Mouse (Mus musculus) retina, postnatal 7 days (tissue): Measurements from ENCODE around the gene Vwa2.

ENCODE experiments used
- DNase-seq: peaks from one replicate; pipeline ENCODE4 v3.0.0-alpha.2; 2012; ENCODE audit warnings: low read depth, low spot score

The Vwa2 gene

DNA sequence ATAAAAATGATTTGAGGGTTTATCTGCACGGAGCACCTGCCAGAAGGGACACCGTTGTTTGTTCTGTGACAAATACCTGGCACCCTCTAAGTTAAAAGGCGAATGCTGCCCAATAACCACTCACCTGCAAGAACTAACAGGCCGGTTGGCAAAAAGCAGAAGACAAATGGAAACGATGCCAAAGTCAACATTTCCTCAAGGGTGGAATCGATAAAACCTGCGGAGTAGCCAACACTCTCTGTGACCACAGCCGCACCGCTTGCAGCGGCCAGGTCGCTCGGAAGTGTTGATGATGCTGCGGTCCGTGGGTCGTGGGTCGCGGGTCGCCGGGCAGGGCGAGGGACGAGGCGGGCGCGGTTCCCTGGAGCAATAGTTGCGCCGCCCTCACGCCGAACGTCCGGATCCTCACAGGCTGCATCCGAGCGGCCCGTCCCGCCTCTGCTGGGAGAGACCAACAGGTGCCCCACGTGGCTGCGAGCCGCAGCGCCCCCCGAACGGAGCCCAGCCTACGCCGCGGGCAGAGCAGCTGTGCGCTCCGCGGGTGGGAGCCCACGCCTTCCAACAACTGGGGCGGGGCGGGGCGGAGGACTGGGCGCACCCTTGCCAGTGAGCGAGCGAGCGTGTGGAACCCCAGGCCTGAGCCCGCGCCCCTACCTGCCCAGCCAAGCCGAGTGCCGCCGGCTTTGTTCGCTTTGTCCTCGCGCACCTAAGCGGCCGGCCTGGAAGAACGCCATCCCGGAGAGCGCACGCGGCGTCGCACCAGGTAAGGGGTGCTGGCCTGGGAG, at the start of gene Vwa2:
Vwa2 (plus strand) TSS at position 434 of the 785 bp plus-strand sequence.
- peak; percentile 14 for DNase-seq

DNA sequence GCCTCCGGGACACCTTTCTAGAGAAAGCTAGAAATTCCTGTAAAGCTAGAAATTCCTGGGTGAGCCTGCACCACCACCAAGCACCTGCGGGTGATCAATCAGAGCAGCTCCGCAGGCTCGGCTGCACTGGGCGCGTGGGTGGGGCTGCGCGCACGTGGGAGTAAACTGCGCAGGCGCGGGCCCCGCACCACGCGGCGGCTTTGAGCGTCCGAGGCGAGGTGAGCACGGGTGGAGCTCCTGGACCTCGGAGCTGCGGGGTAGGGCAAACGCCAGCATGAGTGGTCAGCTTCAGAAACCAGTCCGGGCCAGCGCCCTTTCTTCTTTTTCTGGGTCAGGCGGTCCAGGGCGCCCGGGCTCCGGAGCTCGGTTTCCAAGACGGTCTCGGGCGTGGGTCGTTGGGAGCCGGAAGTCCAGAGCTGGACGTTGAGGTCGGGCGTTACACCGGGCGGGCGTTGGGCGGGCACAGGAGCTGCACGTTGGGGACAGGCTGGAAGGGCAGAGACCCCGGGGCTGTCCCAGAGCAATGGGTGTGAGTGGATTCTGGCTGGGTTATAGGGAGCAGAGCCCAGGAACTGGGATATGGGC, 47.9 kb upstream of the Vwa2 start, which contains the start of gene Tdrd1:
Tdrd1 (plus strand) TSS at position 163 of the 585 bp plus-strand sequence.
- no peak for DNase-seq

DNA sequence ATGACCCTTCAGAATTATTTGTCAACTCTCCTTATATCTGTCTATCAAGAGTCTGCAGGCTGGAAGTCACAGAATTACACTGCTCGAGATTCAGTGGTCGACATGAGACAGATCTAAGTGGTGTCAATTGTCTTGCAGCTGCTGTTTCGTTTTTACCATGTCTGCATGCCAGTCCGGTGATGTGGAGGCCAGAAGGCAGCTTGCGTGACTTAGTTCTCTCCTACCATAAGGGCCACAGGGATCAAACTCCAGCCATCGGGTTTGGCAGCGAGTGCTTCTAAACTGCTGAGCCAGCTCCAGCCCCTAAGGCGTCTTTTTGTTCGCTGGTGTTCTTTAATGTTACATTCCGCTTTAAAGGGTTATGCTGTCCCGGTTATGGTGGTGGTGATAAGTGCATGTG, 45.7 kb upstream of the Vwa2 start:
- no peak for DNase-seq

DNA sequence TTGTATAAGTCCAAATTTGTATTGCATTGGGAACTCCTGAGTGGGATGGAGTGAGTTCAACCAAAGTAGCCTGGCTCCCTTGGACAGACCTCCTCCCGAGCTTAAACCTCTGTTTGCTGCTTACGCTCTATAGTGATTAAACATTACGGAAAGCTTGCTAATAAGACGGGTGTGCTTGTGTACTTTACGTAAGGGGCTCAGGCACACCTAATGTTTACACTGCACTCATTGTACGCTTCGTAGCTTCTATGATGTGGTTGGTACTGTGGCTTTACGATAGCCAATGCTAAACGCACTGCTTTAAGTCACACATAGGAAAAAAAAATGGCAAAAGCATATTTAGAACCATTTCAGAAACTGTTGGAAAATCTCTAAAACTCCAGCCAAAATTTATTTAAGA, 44.8 kb upstream of the Vwa2 start:
- DNase-seq: no peak

DNA sequence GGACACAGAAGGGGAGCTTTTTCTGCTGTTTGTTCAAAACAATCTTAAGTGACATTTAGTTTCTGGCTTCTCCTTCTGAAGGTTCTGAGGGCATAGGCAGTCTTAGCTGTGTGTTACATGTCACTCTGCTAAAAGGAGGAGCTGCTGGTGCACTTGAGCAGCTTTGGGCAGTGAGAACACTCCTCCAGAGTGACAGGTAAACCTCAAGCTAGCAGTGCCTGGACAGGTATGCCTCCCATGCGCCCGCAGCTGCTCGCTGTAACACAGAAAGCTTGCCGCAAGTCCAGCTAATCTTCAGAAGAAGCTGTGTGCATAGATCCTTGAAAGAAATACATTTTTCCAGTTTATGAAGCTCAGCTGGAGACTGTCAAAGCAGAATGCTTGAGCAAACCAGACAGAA, 43.9 kb upstream of the Vwa2 start:
- no peak for DNase-seq

DNA sequence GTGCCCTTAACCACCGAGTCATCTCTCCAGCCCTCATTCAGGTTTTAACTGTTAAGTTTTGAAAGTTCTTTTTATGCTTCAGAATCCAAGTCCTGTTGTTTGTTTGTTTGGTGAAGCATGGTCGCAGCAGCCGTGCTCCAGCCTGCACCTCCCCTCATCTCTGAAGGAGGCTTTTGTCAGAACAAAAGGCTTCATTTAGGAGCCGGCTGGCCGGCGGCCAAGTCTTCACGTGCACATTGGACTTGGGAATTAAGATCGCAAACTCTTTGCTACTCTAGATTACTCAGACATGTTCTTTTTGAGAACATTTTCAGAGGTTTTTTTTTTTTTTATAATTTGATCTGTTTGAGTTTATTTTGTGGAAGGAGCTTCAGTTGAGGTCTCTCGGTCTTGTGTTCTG, 38.7 kb upstream of the Vwa2 start:
- DNase-seq: no peak

DNA sequence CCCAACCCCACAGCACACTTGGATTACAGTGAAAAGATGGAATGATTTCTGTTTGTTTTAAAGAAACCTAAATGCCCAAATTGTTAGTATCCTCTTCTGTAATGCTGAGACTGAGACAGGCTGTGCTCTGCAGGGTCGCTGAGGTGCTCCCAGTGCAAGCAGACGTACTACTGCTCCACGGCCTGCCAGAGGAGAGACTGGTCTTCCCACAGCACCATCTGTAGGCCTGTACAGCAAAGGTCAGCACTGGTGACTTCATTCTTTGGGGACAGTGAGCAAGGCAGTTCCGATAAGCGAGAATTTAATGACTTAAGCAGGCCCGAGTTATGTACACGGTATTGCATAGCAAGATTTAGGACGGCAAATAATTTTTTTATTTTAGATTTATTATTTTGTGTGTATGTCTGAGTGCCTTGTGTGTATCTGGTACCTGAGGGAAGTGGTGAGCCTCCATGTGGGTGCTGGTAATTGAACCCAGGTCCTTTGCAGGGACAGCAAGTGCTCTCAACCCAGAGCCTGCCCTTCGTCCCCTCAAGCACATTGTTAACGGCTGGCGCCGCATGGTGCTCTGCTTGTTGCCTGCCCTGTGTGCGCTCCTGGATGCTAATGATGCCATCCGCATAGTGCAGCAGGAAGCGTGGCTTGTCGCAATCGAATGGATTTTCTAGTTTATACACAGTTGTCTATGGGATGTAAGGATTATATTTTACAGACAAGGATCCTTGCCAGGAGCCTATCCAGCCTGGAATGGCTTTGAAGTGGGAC, 34.9 kb upstream of the Vwa2 start:
- no peak for DNase-seq

DNA sequence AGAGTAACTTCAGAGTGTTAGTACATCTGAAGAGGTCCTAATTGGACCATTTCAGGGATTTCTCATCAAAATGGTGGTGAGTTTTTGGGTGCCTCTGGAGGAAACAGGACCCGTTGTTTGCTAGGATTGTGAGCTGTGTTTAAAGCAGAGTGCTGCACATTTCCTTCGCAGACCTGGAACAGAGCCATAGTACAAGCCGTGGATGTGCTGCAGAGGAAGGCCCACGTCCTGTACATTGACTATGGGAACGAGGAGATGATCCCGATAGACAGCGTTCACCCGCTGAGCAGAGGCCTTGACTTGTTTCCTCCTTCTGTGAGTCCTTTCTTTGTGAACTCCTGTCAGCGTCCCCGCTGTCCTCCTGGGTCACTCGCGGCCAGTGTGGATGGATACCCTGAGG, 31.1 kb upstream of the Vwa2 start:
- no peak for DNase-seq

DNA sequence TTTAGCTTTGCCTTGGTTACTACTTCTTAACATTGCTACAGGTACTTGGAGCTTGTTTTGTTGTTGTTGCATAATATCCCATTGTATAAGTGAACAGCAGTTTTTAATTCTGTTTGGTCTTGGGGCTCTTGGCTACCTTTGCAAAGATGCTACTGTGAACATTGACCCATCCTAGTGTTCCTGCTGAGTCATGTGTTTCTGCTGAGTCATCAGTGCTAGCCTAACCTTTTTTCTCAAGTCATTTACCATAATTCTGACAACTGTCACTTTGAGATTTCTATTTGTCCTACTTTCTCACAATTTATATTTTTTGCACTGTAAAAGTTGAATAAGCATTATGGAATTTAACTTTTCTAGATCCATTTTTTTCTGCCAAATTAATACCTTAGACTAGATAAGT, 21.5 kb upstream of the Vwa2 start:
- no peak for DNase-seq

DNA sequence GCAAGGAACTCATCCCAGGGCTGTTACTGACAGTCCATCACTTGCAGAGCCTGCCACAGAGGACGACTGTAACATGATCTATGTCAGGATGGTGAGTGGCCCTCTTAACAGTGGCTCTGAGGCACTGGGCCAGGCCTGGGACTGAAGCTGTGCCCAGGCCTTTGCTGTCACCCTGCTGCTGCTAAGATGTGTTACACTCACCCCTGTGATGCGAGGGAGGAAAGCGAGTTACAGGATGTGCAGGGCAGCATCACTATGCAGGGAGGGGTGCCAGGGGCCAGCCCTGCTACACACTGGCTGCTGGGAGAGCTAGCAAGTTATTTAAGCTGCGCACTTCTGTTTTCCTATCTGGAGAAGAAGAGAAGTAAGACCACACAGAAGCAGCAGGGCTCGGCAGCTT, 17.6 kb upstream of the Vwa2 start:
- DNase-seq: no peak

DNA sequence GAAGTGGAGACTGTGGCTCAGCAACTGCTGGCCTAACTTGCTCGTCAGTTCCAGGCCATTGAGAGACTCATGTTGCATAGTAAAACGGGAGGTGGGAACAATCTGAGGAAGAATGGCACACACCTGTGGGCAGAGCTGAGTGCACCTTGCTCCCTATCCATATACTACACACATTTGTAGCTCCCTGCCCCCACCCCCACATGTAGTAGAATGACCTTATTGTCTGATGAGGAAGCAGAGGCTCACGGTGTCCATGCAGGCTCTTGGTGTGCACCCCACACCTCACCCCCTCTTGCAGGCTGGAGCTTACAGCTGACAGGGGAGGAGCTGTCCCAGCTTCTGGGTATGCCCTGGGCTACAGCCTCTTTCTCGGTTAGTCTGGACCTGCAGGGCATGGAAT, 6.3 kb upstream of the Vwa2 start:
- DNase-seq: no peak

DNA sequence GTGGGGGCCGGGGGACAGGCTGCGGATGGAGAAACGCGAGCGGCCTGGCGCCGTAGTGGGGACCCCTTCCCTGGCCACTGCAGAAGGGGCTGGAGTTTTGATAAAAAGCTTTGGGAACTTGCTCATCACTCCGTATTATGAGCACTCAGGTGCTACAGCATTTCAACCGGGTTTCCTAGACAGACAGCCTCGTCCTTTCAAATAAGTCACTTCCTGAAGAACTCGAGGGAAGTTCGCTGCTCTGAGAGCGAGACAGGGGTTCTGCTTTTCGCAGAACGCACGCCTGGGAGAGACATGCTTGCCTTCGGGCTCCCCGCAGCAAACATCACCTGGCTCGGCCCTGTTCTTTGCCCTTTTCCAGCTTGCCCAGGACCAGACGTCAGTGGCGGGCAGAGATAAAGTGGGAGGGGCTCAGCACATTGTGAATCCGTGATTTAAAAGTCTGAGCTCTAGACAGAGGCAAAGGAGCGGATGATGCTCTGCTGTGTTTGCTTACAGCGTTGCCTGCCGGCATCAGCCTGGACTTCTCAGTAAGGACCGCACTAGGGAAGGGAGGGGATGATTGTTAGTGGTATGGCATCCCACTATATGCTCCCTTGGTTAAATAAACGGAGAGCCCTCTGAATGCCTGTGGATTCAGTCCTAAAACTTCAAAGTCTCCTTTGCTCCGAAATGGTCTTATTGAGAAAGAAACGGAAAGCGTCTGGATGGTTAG, 709 bp downstream of the Vwa2 start:
- no peak for DNase-seq

DNA sequence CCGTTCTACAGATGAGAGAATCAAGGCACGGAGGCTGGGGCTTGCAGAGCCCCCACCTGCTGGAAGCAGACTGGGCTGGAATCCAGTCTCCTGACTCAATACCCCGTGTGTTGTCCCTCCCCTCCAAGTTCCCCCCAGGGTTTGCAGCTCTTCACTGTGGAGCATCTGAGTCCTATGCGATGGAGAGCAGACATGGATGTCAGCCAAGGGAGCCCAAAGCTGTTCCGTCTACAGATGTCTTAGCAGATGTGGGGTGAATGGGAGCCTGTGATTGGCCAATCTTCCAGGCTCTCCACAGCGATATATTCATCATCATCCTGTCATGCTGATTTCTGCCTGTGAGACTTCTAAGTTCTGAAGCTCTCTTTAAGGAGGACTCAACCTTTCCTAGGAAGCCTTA, 3.3 kb downstream of the Vwa2 start:
- DNase-seq: no peak

DNA sequence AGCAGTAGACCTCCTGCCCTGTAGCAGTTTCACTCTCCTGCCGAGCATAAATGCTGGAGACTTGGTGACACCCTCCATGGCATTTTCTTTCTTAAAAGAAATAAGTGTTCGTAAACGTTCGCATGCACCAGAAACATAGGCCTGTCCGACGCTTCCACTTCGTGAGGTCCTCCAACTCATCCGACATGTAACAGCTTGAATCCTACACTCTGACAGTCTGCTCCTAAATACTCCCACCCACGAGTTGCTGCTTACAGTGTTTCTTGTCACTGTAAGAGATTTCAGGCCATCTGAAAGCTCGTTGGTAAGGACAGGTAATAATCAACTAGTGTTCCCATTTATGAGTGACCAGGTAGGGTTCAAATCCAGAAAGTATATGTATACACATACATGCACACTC, 13.8 kb downstream of the Vwa2 start:
- DNase-seq: no peak

DNA sequence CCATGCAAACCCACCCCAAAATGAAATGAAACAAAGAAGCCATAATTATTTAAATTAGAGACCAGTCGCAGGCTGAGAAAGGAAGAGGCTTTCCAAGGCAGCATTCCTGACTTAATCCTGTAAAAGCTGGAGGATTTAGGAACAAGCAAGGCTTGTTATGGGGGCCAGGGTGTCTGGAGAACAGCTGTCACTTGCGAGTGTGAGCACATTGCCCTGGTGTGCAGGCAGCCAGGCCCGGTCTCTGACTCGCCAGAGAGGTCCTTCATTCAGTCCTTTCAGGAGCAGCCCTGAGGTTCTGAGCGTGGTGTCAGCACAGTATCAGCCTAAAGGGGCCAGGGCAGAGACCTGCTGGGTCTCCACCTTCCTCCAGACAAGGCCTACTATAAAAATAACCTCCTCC, 14.6 kb downstream of the Vwa2 start:
- peak; percentile 24 for DNase-seq

DNA sequence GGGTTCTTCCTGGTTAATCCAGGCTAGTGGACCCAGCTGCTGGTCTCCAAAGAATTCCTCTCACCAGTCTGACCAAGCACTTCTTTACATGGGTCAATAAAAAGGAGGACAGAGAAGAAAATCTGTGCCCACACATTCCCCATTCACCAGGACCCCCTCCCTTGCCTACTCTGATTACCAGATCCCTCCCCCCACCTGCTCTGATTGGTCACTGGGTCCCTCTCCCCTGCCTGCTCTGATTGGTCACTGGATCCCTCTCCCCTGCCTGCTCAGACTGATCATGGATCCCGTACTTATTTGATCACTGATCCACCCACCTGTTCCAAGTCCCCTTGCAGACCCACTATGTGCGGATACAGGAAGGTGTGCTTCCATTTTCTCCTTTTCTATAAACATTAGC, 17.4 kb downstream of the Vwa2 start:
- no peak for DNase-seq

DNA sequence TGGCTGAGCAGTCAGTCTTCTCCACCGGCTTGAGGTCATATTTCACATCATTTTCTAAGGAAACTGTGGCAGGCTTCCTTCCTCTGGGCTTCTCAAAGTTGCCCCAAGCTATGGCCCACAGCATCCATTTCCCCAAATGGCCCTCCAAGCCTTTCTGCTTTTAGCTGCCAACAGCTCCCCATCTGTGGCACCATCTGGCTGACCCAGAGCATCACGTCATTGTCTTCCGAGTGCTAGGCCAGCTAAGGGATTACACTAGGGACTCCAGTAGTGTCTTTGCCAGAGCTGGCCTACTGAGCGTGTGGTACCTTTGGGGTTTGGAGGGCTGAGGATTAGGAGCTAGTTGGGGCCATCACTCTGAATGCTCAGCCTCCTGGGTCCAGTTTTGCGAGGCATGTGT, 18.5 kb downstream of the Vwa2 start:
- no peak for DNase-seq

DNA sequence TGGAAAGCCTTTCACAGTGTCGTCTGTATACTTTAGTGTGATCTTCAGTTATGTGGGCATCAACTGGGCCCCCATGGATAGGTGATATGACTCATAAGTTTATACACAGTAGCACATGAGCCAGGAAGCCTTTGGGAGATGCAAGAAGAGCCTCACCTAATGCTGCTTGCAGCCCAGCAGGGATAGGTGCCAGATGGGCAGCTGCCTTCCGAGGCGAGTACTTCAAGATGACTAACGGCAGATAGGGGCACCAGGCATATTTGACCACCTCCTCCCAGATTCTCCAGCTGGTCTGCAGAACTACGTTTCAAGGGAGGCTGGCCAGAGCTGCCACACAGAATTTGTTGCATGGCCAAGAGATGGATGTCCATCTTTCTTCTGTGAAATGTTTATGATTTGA, 19.3 kb downstream of the Vwa2 start:
- no peak for DNase-seq

DNA sequence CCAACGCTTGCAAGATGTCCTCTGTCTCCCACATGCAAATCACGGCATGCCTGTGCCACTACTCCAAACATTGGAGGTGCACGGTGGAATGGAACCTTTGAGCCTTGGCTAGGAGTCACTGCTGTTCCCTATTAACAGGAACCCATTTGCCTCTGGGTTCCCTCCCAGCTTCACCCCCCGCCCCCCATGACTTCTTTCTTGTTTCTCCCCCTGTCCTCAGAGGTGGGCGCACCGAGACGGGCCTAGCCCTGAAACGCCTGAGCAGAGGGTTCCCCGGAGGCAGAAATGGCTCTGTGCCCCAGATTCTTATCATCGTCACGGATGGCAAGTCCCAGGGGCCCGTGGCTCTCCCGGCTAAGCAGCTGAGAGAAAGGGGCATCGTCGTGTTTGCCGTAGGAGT, 23.6 kb downstream of the Vwa2 start:
- no peak for DNase-seq

DNA sequence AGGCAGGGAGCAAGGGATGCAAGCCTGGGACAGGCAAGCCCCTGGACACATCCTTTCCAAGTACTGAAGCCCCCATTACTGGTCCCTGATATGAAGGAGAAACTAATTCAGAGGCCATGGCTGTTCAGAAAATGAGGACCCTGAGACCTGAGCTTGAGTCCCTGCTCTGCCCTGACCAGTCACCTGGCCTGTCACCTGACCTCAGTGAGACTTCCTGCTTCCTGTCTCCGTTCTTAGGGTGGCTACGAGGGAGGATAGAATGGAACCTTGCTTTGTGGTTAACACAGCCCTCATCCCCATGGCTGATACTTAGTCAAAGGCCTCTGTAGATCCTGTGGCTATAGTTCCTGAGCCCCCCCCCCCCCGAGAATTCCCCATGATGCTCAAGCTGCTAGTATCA, 30.0 kb downstream of the Vwa2 start:
- no peak for DNase-seq

DNA sequence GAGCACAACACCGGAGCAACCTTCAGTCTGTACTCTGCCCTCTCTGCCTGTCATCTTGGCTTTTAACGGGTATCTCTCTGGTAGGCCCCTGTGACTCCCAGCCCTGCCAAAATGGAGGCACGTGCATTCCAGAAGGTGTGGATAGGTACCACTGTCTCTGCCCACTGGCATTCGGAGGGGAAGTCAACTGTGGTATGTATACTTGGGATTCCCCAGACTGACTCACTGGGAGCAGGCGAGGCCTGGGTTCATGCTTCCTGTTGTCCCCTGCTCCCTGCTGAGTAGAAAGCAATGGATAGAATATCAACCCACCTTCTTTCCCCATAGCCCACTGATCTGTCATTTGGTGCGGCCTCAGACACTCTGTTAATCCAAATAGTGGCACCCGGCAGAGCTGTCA, 31.3 kb downstream of the Vwa2 start:
- DNase-seq: no peak

DNA sequence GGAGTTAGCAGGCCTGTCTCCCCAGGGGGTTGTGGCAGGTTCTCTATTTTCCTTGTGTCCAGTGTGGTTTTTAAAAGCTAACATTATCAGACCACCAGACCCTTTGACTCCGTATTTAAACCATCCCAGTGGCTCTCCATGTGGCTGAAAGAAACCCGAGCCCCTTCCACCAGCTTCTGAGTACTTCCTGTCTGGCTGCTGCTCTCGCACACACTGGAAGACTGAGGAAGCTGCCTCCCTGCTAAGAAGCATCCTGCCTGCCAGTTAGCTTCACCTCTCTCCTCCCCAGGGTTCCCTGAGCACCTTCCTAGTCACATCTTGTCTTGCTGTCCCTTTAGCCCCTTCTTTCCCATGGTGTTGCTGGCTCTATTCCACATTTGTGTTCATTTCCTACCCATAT, 33.8 kb downstream of the Vwa2 start:
- no peak for DNase-seq
